Mouse (Mus musculus) small intestine, adult 2 months (tissue): ENCODE results near the gene Maml3.

Experiments
- CTCF ChIP-seq: fragments of 200-500 bp; IDR thresholded peaks from 2 replicates; pipeline ENCODE4 v1.5.1; 2012; ENCODE audit warnings: low read depth, mild to moderate bottlenecking, control low read depth, inconsistent platforms, low read length, moderate library complexity, mixed read lengths; ENCODE audit not compliant: insufficient replicate concordance, insufficient read length; ENCODE audit errors: extremely low read depth
- POLR2A ChIP-seq: fragments of 200-500 bp; IDR thresholded peaks from 2 replicates; pipeline ENCODE4 v1.6.1; 2012; ENCODE audit warnings: low read depth, mild to moderate bottlenecking, control low read depth, inconsistent platforms, low read length, moderate library complexity

DNA sequence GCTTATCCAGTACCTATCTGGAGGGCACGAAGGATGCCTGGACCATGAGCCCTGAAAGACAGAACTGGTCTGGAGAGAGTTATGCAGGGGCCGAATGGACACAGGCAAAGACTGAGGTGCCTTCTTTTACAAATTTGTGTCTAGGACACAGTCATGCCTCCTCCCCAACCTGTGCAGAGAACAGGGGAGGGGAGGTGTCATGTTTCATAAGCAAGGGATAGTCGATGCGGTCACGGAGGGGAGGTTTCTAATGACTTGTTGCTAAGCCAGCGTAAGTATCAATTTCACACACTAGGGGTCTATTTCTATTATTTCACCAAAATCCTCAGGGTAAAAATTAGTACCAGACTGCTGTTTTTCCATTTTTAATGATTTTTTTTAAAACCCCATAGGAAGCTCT, 301.0 kb downstream of the Maml3 start:
- TF ChIP-seq CTCF (no peak), POLR2A (no peak)
